Mouse (Mus musculus) spleen, postnatal 36 days (tissue): ENCODE data around the gene Vps37c.

Source experiments
- DNase-seq, 2 experiments: peaks; one replicate each; pipeline ENCODE4 v3.0.0; 2022; ENCODE audit warnings: low spot score in 2 of 2, mixed read lengths in 1 of 2

The Vps37c gene

DNA sequence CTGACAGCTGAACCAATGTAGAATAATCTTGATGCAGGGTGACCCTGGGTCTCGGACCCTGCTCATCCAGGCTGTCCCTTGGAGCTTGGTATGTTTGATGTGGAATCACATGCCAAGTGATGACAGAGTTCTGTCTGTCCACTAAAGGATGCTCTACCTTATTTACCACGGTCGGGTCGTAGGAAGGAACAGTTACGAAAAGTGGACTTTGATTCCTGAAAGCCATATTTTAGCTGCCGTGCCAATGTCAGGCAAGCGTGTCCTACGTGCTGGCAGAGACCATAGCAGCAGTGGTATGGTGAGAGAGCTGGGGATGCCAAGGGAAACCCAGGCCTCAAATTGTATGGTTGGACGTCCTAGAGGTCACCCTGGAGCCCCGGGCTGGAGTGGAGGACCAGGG, 25.0 kb downstream of the Vps37c start:
- DNase-seq = no peak

DNA sequence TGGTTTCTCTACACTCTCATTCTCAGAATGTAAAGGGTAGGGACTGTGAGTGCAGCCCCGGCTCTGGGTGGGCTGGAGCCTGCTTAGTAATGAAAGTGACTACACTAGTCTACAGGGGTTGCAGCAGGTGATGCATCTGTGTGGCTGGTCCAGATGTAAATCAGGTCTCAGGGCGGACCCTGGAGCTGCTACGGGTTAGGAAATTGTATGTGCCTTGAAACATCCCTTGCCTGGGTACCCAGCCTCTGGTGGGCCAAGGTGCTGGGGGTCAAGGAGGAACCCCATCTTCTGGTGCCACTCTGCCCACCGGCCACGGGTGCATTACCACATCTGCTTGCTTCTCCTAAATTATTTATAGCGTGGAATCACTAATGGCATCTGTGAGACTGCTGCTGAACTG, 25.6 kb downstream of the Vps37c start:
- DNase-seq = no peak

DNA sequence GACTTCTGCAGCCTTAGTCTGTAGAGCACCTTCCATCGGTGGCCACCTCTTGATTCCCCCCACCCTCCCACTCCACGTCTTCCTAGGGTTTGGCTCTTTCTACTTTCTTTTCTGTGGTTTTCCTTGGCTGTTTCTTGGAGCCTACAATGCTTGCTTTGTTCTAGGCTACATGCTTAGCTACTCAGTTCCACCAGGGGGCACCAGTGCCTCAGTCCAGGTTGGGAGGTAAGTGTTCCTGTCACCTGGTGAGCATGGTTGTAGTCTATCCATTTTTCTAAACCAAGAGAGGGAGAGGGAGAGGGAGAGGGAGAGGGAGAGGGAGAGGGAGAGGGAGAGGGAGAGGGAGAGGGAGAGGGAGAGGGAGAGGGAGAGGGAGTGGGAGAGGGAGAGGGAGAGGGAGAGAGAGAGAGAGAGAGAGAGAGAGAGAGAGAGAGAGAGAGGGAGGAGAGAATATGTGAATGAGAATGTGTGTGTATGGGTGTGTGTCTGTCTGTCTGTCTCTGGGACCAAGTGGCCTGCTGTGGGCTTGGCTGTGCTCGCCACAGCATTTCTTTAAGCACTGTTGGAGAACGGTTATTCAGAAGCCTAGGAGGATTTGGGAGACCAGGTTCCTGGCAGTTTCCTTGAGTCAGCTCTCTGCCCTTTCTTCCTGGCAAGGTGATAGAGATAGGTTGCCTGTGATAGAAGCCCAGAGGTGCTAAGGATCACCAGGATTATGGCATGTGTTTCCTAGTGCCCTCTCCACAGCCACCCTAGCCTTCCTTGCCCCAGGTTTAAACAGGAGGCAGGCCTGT, 26.3 kb downstream of the Vps37c start:
- DNase-seq = peak; percentile 63 to 67

DNA sequence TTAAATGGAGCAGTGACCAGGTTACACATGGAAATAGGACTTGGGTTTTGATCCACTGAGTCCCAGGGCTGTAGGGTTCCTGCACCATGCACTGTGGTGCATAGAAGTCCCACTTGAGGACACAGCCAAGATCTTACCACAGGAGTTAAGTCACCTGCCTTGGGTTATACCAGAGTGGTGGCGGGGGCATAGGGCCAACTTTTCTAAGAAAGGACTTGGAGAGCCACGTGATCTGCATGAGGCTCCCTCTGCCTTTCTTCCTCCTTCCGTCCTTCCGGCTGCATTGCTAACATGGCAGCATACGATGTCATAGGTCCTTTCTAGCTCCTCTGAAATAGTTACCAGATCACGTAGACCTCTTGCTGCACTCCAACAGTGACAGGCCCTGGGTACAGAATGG, 26.9 kb downstream of the Vps37c start:
- DNase-seq = no peak

DNA sequence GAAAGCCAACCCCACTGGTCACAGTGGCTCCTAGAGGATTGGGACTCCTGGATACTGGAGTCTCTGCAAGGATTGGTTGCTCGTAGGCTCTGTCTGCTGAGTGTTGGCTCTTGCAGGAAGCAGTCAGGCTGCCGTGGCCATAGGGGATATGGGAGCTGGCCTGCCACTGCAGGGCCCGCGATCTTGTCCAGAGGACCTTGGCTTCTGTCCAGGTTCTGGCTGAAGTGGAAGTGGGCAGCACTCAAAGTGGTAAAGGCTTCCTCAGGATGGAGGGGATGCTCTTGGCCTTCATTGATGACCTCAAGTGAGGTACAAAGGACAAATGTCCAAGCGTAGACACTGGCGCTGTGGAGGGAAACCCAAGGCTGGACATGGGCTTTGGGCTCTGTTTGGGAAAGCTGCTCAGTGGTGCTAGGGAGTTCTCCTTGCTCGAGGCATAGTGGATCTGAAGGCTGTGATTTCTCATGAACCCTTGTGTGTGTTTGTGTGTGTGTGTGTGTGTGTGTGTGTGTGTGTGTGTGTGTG, 29.8 kb downstream of the Vps37c start:
- no peak for DNase-seq

DNA sequence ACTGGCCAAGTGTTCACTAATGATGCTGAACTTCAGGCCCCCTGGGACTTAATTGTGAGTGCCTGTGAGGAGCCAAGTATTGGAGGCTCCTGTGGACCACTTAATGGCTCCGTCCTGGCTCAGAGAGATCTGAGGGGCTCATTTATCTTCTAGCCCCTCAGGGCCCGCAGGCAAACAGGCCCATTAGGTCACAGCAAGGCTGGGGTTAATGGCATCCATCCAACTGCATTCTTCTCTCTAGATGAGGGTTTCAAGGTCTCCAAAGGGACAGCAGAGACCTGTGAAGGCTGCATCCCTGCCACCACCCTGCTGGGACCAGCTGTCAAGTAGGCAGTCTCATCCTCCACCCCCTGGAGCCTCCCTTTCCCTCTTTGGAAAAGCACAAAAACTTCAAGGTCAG, 31.2 kb downstream of the Vps37c start:
- no peak for DNase-seq

DNA sequence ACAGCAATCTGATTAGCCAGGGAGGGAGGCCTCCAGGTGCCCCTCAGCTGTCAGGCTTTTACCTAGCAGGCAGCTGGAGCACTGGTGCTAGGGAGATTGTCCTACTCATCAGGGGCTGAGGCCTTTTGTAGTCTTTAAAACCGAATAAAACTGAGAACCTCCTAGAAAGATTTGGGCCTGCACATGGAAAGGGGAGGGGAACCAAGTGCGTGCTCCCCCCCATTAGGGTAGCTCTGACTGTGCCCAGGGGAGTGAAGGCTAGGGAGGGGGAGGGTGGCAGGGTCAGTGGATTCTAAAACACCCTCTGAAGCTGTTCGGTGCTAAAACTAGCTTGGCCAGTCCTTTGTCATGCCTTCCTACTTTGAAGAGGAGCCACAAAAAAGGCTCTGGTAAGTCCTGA, 32.0 kb downstream of the Vps37c start:
- DNase-seq = no peak

DNA sequence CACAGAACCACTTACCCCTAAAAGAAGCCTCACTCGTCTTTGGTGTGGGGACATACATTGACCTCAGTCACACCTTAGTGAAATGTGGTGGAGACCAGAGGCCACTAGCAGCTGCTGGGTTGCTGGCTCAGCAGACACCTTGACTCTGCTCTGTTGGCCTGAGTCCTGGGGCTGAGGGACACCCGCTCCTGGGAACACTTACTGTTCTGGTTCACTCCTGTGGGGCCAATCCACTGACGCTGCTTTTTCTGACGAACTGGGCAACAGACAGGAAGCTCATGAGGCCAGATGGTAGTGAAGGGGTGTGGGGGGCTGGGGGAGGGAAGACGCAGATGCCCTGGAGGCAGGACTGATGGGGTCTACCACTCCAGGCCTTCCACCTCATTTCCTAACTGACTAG, 32.5 kb downstream of the Vps37c start:
- no peak for DNase-seq

DNA sequence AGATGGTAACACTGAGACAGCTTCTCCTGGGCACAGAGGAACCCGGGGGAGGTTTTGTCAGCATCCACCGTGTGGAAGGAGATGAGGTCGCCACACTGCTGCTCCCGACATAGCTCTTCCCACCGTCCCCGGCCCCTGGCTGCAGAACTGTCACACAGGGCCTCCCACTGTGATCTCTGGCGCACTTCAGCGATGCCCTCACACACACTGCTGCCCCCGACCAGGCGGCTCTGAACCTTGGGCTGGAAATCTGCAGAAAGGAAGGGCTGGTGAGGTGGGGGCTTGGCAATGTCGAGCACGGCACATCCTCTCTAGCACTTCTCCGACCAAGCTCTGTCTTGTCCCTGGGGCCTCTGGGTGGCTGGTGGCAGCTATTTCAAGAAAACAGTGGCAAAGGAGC, 34.5 kb downstream of the Vps37c start:
- DNase-seq = no peak

DNA sequence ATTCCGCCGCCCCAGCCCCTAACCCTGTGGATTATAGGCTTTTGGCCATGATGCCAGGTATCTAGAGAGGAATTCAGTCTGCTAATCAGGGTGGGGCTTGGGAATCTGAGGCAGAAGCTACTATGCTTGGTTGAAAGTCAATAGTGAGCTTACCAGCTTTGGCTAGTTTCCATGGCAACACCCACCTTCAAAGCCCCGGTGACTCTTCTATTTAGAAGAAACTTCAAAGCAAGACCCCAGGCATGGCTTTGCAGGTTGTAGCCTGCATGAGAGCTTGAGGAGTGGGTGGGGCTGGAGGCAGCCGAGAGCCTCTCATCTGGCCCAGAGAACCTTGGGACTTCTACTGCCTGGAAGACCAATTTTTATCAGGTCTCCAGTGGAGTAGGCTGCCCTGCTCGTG, 35.1 kb downstream of the Vps37c start:
- DNase-seq = no peak

DNA sequence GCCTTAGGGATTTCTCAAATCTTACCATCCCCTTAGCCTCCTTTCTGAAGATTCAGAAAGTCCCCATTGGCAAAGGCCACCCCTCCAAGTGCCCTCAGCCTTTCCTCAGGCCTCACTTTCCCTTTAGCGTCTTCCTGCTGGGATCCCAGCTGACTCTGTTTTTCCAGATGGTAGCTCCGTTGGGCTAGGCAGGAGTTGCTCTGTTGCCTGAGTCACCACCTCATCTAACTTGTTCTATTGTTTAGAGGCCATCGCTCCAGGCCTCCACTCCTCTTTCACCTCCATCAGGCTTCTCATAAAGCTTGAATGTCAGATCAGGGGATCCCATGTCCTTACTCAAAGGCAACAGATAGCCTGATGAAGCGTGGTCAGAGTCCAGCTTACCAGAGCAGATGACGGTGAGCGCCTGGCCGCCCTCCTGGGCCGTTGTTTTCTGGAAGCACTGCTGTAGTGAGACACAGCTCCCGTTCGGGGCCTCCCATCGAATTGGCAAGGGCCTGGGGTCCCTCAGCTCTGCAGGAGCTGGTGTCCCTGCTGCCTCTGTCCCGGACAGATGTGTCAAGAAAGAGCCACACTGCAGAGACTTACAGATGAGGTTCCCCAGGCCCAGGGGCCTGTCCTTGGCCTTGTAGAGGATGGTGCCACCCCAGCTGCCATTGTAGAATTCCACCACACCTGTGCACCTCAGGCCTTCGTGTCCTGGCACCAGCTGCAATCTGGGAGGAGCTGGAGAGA, 36.3 kb downstream of the Vps37c start:
- no peak for DNase-seq

DNA sequence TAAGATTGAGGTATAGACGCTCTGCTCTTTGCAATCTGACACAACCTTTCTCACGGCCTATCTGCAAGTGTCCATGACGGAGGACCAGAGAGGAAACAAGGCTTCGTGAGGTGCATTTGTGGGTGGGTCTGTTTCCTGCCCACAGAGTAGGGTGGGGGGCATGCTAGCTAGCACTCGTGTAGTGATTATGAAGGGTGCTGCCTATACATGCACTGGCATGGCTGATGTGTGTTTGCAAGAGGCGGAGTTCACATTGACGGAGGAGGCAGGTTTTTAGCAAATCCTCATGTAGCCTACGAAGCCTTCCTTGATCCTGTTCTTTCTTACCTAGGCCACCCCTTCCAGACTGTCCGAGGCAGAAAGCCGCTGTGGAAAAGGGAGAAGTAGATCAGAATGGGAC, 41.4 kb downstream of the Vps37c start:
- DNase-seq = no peak

DNA sequence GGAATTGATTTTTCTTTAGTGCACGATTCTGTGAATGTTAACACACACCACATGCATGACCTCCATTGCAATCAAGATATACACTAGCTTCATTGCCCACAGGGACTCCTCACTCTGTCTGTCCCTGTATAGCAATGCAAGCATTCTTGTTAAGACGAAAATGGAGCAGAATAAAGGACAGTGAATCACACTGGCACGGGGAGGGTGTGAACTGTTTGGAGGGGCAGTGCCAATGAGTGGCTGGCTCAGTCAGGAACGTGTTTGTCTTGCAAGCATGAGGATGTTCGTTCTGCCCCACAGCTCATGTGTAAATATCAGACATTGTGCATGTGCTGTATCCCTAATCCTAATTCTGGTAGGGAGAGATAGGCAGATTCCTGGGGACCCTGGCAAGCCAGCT, 41.9 kb downstream of the Vps37c start:
- DNase-seq = no peak

DNA sequence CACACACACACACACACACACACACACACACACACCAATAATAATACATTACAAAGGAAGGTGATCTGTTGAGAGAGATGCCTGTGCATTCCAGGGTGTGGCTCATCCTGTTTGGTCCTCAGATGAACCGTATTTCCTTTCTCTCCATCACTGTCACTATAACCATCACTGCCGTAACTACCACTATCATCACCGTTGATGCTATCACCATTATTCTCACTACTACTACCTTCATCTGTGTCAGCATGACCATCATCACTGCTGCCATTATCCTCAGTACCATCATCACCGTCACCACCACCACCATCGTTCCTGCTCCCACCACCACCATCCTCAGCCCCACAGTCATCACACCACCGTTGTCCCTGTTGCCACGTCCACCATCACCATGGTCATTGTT, 43.4 kb downstream of the Vps37c start:
- DNase-seq = no peak

DNA sequence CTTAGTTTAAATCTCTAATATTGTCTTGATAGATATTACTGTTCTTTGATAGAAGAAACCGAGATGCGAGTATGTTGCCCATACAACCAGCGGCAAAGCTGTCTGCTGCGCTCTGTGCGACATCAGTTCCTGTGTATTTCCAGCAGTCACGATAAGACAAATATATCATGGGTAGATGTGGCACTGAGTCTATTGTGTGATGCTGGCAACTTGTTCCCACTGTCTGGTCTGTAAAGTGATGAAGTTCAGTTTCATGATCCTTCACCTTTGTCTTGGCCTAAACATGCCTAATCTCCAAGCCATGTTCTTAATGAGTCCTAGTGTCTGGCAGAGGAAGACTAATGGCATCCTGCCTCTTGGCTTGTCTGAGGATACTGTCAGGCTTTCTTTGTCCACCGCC, 44.2 kb downstream of the Vps37c start:
- no peak for DNase-seq

DNA sequence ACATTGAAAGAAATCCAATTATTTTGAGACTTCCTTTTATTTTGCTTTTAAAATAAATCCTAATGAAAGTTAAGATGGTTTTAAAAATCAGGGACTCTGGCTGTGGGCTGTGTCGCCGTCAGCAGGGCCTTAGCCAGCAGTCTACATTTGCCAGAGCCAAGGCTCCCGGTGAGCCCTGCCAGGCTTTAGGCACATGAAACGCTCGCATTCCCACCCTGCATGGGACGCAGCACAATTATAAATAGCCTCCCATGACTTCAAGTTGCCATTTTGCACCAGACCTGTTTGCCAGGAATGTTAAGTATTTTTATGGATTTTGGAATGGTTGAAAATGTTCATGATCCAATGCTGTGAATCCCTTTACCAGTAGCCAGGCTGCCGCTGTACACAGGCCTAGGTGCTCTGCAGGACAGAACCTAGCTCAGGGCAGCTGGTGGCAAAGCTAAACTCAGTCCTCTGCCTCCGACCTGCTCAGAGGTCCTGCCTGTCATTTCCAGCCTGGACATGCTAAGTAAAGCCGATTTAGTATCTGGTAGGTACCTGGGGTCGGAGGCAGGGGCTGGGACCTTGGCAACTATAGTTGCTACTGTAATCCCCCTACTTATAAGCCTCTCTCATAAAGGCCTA, 45.1 kb downstream of the Vps37c start:
- no peak for DNase-seq

DNA sequence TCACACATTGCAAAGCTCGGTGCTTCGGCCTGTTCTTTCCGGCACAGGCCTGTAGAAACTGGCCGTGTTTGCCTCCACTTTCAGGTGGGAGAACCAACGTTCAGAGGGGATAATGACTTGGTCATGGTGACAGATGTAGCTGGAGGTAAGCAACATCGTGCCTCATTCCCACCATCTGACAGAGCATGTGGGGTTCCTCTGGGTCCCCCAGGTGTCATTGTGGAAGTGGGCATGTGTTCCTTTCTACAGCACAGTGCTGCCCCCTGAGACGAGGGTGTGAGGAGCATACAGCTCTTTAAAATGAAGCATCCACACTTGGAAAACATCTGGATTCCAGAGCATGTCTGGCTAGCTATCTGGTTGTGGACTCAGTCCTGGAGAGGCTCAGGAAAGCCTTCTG, 46.0 kb downstream of the Vps37c start:
- DNase-seq = no peak

DNA sequence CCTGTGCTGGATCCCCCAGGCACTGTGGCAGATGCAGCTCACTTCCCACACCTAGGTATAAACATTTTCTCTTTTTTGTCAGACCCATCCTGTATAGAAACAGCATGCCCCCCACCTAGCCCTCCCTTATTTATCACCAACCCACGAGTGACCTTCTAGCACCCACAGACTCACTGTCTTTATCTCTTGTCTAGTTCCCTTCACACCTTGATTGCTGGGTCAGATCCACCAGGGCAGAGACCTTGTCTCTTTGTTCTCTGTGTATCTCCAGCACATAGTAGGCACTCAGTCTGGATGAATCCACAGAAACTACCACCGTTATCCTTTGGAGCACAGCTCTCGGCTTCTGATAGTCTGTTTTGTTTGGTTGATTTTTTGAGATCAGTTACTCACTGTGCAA, 46.5 kb downstream of the Vps37c start:
- DNase-seq = no peak

DNA sequence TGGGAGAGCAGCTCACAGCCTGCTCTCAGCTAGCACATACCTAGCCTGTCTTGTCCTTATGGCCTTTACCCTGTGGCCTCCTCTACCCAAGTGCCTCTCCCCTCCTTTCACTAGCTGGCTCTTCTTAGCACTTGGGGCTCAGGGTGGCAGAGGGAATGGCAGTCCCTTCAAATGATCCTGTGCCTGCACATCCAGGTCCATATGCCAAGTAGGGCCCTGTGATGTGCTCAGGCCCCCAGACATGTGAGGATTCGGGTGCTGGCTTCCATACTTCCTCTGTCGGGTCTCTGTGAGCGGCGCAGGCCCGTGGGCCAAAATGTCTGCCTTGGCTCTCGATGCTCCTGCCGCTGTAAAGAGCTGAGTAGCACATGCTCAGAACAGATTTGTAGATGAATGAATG, 47.3 kb downstream of the Vps37c start:
- no peak for DNase-seq

DNA sequence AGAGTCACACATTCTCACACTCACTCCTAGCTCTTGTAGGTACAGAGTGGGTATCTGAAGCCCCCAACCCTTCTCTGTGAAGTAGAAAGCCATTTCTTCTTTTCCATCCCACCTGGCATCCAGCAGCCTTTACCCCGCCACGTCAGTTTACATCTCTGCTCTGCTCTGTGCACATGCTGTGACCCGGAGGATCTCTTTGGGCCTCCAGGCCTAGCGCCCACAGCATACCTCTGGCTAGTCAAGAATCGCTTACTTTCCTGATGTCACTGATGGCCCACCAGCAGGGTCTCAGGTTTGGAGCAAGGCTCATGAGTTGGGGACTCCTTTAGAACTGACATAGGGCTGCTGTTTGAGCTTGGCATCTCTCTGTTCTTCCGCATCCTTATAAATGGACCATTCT, 49.5 kb downstream of the Vps37c start:
- no peak for DNase-seq

DNA sequence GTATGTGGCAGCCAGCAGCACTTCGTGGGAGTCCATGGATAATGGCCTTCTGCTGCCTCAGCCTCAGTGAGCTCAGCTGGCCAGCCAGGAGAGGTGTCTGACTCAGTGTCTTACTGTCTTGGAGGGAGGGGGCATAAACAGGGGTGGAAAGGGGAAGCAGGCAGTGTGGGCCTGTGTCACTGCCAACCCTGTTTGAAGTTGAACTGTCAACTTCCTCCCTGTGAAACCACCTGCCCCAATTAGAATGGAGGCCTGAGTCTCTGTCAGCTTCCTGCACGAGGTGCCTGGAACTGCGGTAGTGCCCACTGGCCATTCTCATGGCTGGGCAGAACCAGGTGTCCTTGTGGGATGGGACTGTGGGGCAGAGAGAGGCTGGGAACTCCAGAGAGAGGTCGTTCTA, 50.3 kb downstream of the Vps37c start, which contains the start of gene Cd5:
Gene Cd5 (minus strand): TSS at position 192 of the 400 bp plus-strand sequence.
- peak; percentile 81 to 83 for DNase-seq

DNA sequence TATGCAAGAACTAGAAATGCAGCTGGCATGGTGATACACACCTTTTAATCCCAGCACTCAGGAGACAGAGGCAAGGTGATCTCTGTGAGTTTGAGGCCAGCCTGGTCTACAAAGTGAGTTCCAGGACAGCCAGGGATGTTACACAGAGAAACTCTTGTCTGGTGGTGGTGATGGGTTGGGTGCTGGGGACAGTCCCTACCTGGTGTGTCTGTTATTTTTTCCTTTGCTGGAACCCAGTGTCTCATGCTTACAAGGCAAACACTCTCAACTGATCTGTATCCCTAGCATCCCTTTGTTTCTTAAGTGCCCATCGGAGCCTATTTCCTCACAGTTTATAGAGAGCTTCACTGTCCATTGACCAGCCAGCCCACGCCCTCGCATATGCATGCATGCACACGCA, 51.4 kb downstream of the Vps37c start:
- DNase-seq = no peak
